Comparison of ENCODE assay signal across 10 mouse cellular contexts in the genomic region with DNA sequence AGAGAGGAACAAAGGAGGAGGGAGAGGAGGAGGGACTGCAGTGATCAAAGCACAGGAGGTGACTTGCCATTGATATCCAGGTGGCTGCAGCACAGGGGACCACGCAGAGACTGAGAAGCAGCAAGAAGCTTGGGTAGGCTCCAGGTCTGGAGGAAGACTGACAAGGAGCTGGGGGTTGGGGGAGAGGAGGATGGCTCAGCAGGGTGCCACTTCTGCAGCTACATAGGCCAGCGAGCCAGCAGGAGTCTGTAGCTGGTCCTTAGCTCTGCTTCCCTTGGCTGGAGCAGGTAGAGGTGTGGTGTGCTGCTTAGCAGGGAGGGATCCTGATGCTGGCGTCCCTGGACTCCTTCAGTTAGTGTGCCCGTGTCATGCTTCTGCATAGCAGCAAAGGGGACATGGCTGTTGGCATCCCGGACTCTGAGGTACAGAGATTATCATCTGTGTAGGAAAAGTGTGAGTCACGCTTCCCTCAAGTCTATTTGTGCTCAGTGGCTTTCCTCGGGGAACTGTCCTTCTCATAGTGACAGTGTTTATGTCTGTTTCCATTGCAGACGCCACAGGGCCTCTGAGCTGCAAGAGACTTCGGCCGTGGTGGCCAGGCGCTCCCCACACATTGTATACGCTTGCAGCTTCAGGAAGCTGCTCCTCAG. TPM values are rescaled to one million over a fixed set of nuclear protein-coding genes. Genes with fewer than 3 reads are reported as not detected.
DNase-seq lines count a peak whose midpoint lies in the region; ATAC-seq lines count a peak whose summit lies in the region.
"Had no signal": no experiment of that assay in that cellular context is flagged by ENCODE, and none has a peak within 500 bp of the region (broad histone marks: within the 10 kb centered on the region; RNA-seq: fewer than 3 reads in every experiment).

No protein-coding gene starts in this region.

- DNase-seq in heart, embryonic 10.5 days (ENCODE audit: low spot score): no peak
- DNase-seq in forebrain, embryonic 10.5 days (ENCODE audit: extremely low spot score, low spot score): no peak
- no peak for DNase-seq in limb, embryonic 11.5 days (ENCODE audit: low spot score)
- DNase-seq in gastrocnemius, adult 18-20 months (ENCODE audit: low spot score): no peak
- DNase-seq in layer of hippocampus, postnatal 14 days (ENCODE audit: low spot score in 2 of 2): no peak

- H3K27me3 ChIP-seq in heart, embryonic 12.5 days (replicated peaks): no peaks in the 10 kb centered on the region
- H3K27me3 ChIP-seq in heart, embryonic 10.5 days (ENCODE audit: insufficient read depth, poor library complexity, severe bottlenecking): peaks cover 5% of the 10 kb centered on the region; the same call in 1 of the 2 replicates
- no peaks in the 10 kb centered on the region for H3K27me3 ChIP-seq in forebrain, embryonic 10.5 days (ENCODE audit: poor library complexity, severe bottlenecking)
- H3K27me3 ChIP-seq in limb, embryonic 11.5 days (ENCODE audit: control insufficient read depth, insufficient read depth, low read length): no peaks in the 10 kb centered on the region
- no peaks in the 10 kb centered on the region for H3K27me3 ChIP-seq in neural tube, embryonic 13.5 days
- H3K27me3 ChIP-seq: heart, embryonic 15.5 days had no signal

- H3K36me3 ChIP-seq in heart, embryonic 12.5 days: peaks cover 10% of the 10 kb centered on the region
- H3K36me3 ChIP-seq in heart, embryonic 10.5 days: peaks cover 11% of the 10 kb centered on the region
- no peaks in the 10 kb centered on the region for H3K36me3 ChIP-seq in forebrain, embryonic 10.5 days (replicated peaks)
- H3K36me3 ChIP-seq in limb, embryonic 11.5 days (ENCODE audit: control insufficient read depth, insufficient read depth, low read length): no peaks in the 10 kb centered on the region
- peaks cover 13% of the 10 kb centered on the region; the same call in 1 of the 2 replicates for H3K36me3 ChIP-seq in neural tube, embryonic 13.5 days
- H3K36me3 ChIP-seq: liver, embryonic 15.5 days had no signal

- no peaks in the 10 kb centered on the region for H3K9me3 ChIP-seq in heart, embryonic 12.5 days (replicated peaks)
- H3K9me3 ChIP-seq in heart, embryonic 10.5 days: no peaks in the 10 kb centered on the region
- no peaks in the 10 kb centered on the region for H3K9me3 ChIP-seq in forebrain, embryonic 10.5 days
- H3K9me3 ChIP-seq in limb, embryonic 11.5 days (ENCODE audit: control insufficient read depth, low read length): no peaks in the 10 kb centered on the region
- no peaks in the 10 kb centered on the region for H3K9me3 ChIP-seq in neural tube, embryonic 13.5 days
- H3K9me3 ChIP-seq: heart, embryonic 15.5 days; liver, embryonic 15.5 days had no signal

- WGBS in heart, embryonic 12.5 days: 37% methylated on average over 12 of the region's 12 CpGs
- 45% methylated on average over 12 of the region's 12 CpGs for whole genome bisulfite sequencing in heart, embryonic 10.5 days
- WGBS in forebrain, embryonic 10.5 days: 66% methylated on average over 12 of the region's 12 CpGs
- 57% methylated on average over 12 of the region's 12 CpGs for WGBS in limb, embryonic 11.5 days
- WGBS in neural tube, embryonic 13.5 days: 56% methylated on average over 12 of the region's 12 CpGs

- no peak overlapping the region for H3K4me2 ChIP-seq in heart, embryonic 12.5 days
- no peak overlapping the region for H3K4me2 ChIP-seq in limb, embryonic 11.5 days (ENCODE audit: low read depth, severe bottlenecking)
- H3K4me2 ChIP-seq in neural tube, embryonic 13.5 days: no peak overlapping the region
- H3K4me2 ChIP-seq: heart, embryonic 15.5 days; liver, embryonic 15.5 days had no signal

- no peak overlapping the region for H3K4me3 ChIP-seq in heart, embryonic 12.5 days
- H3K4me3 ChIP-seq in heart, embryonic 10.5 days: no peak overlapping the region
- no peak overlapping the region; the same call in 1 of the 2 replicates for H3K4me3 ChIP-seq in forebrain, embryonic 10.5 days
- no peak overlapping the region for H3K4me3 ChIP-seq in limb, embryonic 11.5 days (ENCODE audit: low read depth, low read length)
- H3K4me3 ChIP-seq in neural tube, embryonic 13.5 days: no peak overlapping the region
- H3K4me3 ChIP-seq: heart, embryonic 15.5 days; liver, embryonic 15.5 days had no signal

- no peak overlapping the region for H3K27ac ChIP-seq in heart, embryonic 12.5 days (ENCODE audit: poor library complexity, severe bottlenecking)
- no peak overlapping the region; the same call in 1 of the 2 replicates for H3K27ac ChIP-seq in heart, embryonic 10.5 days
- H3K27ac ChIP-seq in forebrain, embryonic 10.5 days: peak overlapping the region; percentile 80
- no peak overlapping the region for H3K27ac ChIP-seq in limb, embryonic 11.5 days (replicated peaks; ENCODE audit: low read depth, low read length)
- H3K27ac ChIP-seq in neural tube, embryonic 13.5 days (replicated peaks): peak overlapping the region; percentile 75
- H3K27ac ChIP-seq: heart, embryonic 15.5 days; liver, embryonic 15.5 days had no signal

- peak overlapping the region; percentile 57 for H3K9ac ChIP-seq in heart, embryonic 12.5 days
- H3K9ac ChIP-seq in limb, embryonic 11.5 days (ENCODE audit: low read length): 0 out of 2 replicates have a peak overlapping the region, but pooled peaks have one; percentile 12
- peak overlapping the region; percentile 45 for H3K9ac ChIP-seq in neural tube, embryonic 13.5 days
- H3K9ac ChIP-seq: heart, embryonic 15.5 days; liver, embryonic 15.5 days had no signal

- H3K4me1 ChIP-seq in heart, embryonic 12.5 days (replicated peaks): peaks cover 40% of the 10 kb centered on the region
- peaks cover 39% of the 10 kb centered on the region for H3K4me1 ChIP-seq in heart, embryonic 10.5 days
- H3K4me1 ChIP-seq in forebrain, embryonic 10.5 days: peaks cover 30% of the 10 kb centered on the region
- peaks cover 6% of the 10 kb centered on the region for H3K4me1 ChIP-seq in limb, embryonic 11.5 days (ENCODE audit: control insufficient read depth, insufficient read depth, low read length)
- peaks cover 23% of the 10 kb centered on the region for H3K4me1 ChIP-seq in neural tube, embryonic 13.5 days (replicated peaks)
- H3K4me1 ChIP-seq: liver, embryonic 15.5 days had no signal

- 0 out of 2 replicates have a peak, but pooled peaks have one; percentile 29 for ATAC-seq in heart, embryonic 12.5 days (ENCODE audit: insufficient number of reproducible peaks, low FRiP score)
- no peak for ATAC-seq in limb, embryonic 11.5 days (ENCODE audit: insufficient number of reproducible peaks, low FRiP score, low TSS enrichment, low read depth)
- no peak for ATAC-seq in neural tube, embryonic 13.5 days (ENCODE audit: low read depth)
- ATAC-seq in megakaryocyte progenitor cell, adult 5-6 weeks (replicated peaks; ENCODE audit: poor library complexity): no peak

RNA-seq across cellular contexts. Expression of gene 6430548M08Rik, which starts 30.8 kb away (rescaled TPM):
- 13.8 and 14.4 TPM in 2 replicates for polyA plus RNA-seq in heart, embryonic 12.5 days (2016; fragmentation: Nextera tagmentation; extraction: Ambion mirVana)
- polyA plus RNA-seq in heart, embryonic 10.5 days (2016; fragmentation: Nextera tagmentation; extraction: Ambion mirVana): 8.2 and 11.9 TPM in 2 replicates
- polyA plus RNA-seq in forebrain, embryonic 10.5 days (2016; fragmentation: Nextera tagmentation; extraction: Ambion mirVana): 3.4 and 3.8 TPM in 2 replicates
- polyA plus RNA-seq in limb, embryonic 11.5 days (2014; fragmentation: Nextera tagmentation; extraction: Ambion mirVana): 1.8 and 2.3 TPM in 2 replicates
- 19.4 and 24.0 TPM in 2 replicates for polyA plus RNA-seq in neural tube, embryonic 13.5 days (2015; fragmentation: Nextera tagmentation; extraction: Ambion mirVana)
- total RNA-seq in gastrocnemius, adult 18-20 months (2021): 10 to 100 TPM; 23.3 to 45.0 TPM
- total RNA-seq in layer of hippocampus, postnatal 14 days (2021): 100 to 1,000 TPM; 108 to 110 TPM
- total RNA-seq in megakaryocyte progenitor cell, adult 5-6 weeks (2015): 1.8 and 3.5 TPM in 2 replicates
- 4.5 and 4.6 TPM in 2 replicates for total RNA-seq in megakaryocyte progenitor cell, adult 5-6 weeks (2017)

RNA-seq across cellular contexts. Expression of gene Fam92b, which starts 32.5 kb away (rescaled TPM):
- polyA plus RNA-seq in heart, embryonic 12.5 days (2016; fragmentation: Nextera tagmentation; extraction: Ambion mirVana): not detected in 2 replicates
- polyA plus RNA-seq in heart, embryonic 10.5 days (2016; fragmentation: Nextera tagmentation; extraction: Ambion mirVana): 0.16 and 0.31 TPM in 2 replicates
- polyA plus RNA-seq in forebrain, embryonic 10.5 days (2016; fragmentation: Nextera tagmentation; extraction: Ambion mirVana): 2.0 TPM in 2 replicates
- polyA plus RNA-seq in limb, embryonic 11.5 days (2014; fragmentation: Nextera tagmentation; extraction: Ambion mirVana): 0.16 and 0.27 TPM in 2 replicates
- 2.3 and 2.7 TPM in 2 replicates for polyA plus RNA-seq in neural tube, embryonic 13.5 days (2015; fragmentation: Nextera tagmentation; extraction: Ambion mirVana)
- not detected for total RNA-seq in gastrocnemius, adult 18-20 months (2021)
- under 1 TPM in 1 of 2 experiments, not detected in 1; 0.33 TPM for total RNA-seq in layer of hippocampus, postnatal 14 days (2021)
- total RNA-seq in megakaryocyte progenitor cell, adult 5-6 weeks (2015): not detected in 2 replicates
- not detected in 2 replicates for total RNA-seq in megakaryocyte progenitor cell, adult 5-6 weeks (2017)
- polyA plus RNA-seq: liver, embryonic 15.5 days had no signal

RNA-seq across cellular contexts. Expression of gene Zdhhc7, which starts 43.5 kb away (rescaled TPM):
- 33.9 and 34.9 TPM in 2 replicates for polyA plus RNA-seq in heart, embryonic 12.5 days (2016; fragmentation: Nextera tagmentation; extraction: Ambion mirVana)
- polyA plus RNA-seq in heart, embryonic 10.5 days (2016; fragmentation: Nextera tagmentation; extraction: Ambion mirVana): 35.5 and 37.3 TPM in 2 replicates
- 28.3 and 30.2 TPM in 2 replicates for polyA plus RNA-seq in forebrain, embryonic 10.5 days (2016; fragmentation: Nextera tagmentation; extraction: Ambion mirVana)
- 22.7 and 24.6 TPM in 2 replicates for polyA plus RNA-seq in limb, embryonic 11.5 days (2014; fragmentation: Nextera tagmentation; extraction: Ambion mirVana)
- polyA plus RNA-seq in neural tube, embryonic 13.5 days (2015; fragmentation: Nextera tagmentation; extraction: Ambion mirVana): 30.1 and 30.4 TPM in 2 replicates
- total RNA-seq in gastrocnemius, adult 18-20 months (2021): 10 to 100 TPM; 20.4 to 24.6 TPM
- total RNA-seq in layer of hippocampus, postnatal 14 days (2021): 10 to 100 TPM; 39.1 to 42.1 TPM
- 10.5 and 11.1 TPM in 2 replicates for total RNA-seq in megakaryocyte progenitor cell, adult 5-6 weeks (2015)
- 19.4 and 24.7 TPM in 2 replicates for total RNA-seq in megakaryocyte progenitor cell, adult 5-6 weeks (2017)

Comparison
In these comparisons a context has a peak if more than half of its experiments do, and no peak if none do; other contexts are left out.
1. H3K27ac ChIP-seq: peak in forebrain, embryonic 10.5 days (single experiment) and neural tube, embryonic 13.5 days (single experiment); none in heart, embryonic 12.5 days (single experiment), heart, embryonic 10.5 days (single experiment) and limb, embryonic 11.5 days (single experiment).
2. Peak in every context shown above with its lines, with median percentiles within 50 percentile points of each other: H3K9ac ChIP-seq.